8 mouse cellular contexts compared by ENCODE assay signal in the genomic region with DNA sequence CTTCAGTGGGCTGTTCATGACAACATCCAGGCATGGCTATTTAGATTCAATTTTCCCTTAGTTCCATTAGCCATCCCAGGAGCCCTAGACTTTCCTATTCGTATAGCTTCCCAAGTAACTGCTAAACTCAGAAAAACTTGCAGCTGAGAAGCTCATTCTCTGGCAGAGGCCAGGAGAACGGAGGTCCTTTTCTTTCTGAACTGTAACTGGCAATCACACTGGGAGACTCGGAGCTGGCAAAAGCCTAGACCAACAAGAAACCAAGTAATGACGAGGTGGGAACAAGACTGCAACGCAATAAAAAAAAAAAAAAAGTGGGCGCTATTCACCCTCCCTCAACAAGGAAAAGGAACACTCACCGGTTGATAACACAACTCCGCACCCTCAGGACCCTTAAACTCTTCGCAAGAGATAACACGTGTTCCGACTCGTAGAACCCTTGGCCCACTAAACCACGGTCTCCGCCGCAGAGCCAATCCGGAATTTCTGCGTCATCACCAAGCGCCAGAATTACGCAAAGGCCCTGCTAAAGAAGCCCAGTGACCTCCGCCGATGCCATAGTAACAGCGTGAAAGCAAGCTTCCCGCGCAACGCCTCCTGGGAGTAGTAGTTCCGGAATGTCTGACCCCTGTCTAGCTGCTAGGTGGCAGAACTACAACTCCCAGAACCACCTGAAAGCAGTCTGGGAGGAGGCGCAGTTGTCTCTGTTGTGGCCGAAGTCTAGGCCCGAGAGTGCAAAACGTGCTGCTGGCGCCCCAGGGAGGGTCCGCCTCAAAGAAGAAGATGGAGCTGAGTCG. TPM values are rescaled to one million over a fixed set of nuclear protein-coding genes. Genes with fewer than 3 reads are reported as not detected.
DNase-seq lines count a peak whose midpoint lies in the region; ATAC-seq and TF ChIP-seq lines count a peak whose summit lies in the region.

A gene (plus strand): TSS at position 593 of the 797 bp plus-strand sequence.

- H3K36me3 ChIP-seq in hindbrain, embryonic 13.5 days: no peaks in the 10 kb centered on the region

- H3K4me2 ChIP-seq in hindbrain, embryonic 13.5 days: peak within 1 kb of the TSS; percentile 86

- CTCF ChIA-PET in Patski (lab: Charles Lee): interaction anchor here (0.7 to 2.2 kb wide), 6 partner anchors 12 to 42 kb away, joined by 3 to 8 read pairs (median 4); no protein-coding TSS in a partner anchor

- H3K4me3 ChIP-seq in hindbrain, embryonic 13.5 days: peak within 1 kb of the TSS; percentile 57

- TF ChIP-seq CTCF in Patski (IDR thresholded peaks at IDR 0.05): no peak

- no peaks in the 10 kb centered on the region for H3K27me3 ChIP-seq in Patski
- no peaks in the 10 kb centered on the region for H3K27me3 ChIP-seq in hindbrain, embryonic 13.5 days

- peaks cover 21% of the 10 kb centered on the region for H3K4me1 ChIP-seq in hindbrain, embryonic 13.5 days (replicated peaks)

- peak within 1 kb of the TSS; percentile 82 for H3K9ac ChIP-seq in hindbrain, embryonic 13.5 days

- WGBS in hindbrain, embryonic 13.5 days: under 1% methylated on average over 33 of the region's 33 CpGs

- no peaks in the 10 kb centered on the region for H3K9me3 ChIP-seq in hindbrain, embryonic 13.5 days

- in situ Hi-C loops in Patski (cut with MboI; ENCODE audit: low pct_unique_long_range_greater_than_20kb): loop anchor here (5.0 kb wide), 1 partner anchor 168 kb away; no protein-coding TSS in a partner anchor

- peak within 1 kb of the TSS; percentile 67 for H3K27ac ChIP-seq in hindbrain, embryonic 13.5 days

- POLR2A ChIA-PET in Patski (lab: Charles Lee): interaction anchor here (0.9 kb wide), 1 partner anchor 11 kb away, joined by 3 read pairs; no protein-coding TSS in a partner anchor

- ATAC-seq in Patski: peak; percentile 95
- peak; percentile 100 for ATAC-seq in hindbrain, embryonic 13.5 days (ENCODE audit: low FRiP score)

- peak; percentile 99 for DNase-seq in Patski (ENCODE audit: low read depth, low spot score)
- DNase-seq in cerebellum, postnatal 14 days: peak; percentile 99
- DNase-seq in frontal cortex, postnatal 14 days (ENCODE audit: low spot score in 2 of 2): peak; percentile 98 to 100
- peak; percentile 96 to 98 for DNase-seq in layer of hippocampus, postnatal 25 days (ENCODE audit: extremely low spot score in 1 of 2, low spot score in 1 of 2)
- peak; percentile 100 for DNase-seq in lung, postnatal 25 days (ENCODE audit: low spot score)
- peak; percentile 100 for DNase-seq in retina, embryonic 14.5 days (ENCODE audit: low spot score)
- DNase-seq in thymus, postnatal 4 days: peak; percentile 96

RNA-seq across cellular contexts. Expression of the gene that starts here (rescaled TPM):
- 12.6 TPM for polyA plus RNA-seq in Patski (2021)
- polyA plus RNA-seq in hindbrain, embryonic 13.5 days (2015; fragmentation: Nextera tagmentation; extraction: Ambion mirVana): 10.1 and 12.0 TPM in 2 replicates
- total RNA-seq in layer of hippocampus, postnatal 25 days (2021): 1 to 10 TPM; 4.0 to 4.2 TPM

Comparison
In these comparisons a context has a peak if more than half of its experiments do, and no peak if none do; other contexts are left out.
1. Peak in every context shown above with its lines: DNase-seq, ATAC-seq, H3K4me3 ChIP-seq and H3K27ac ChIP-seq.